ENCODE assay signal across 14 mouse cellular contexts in the genomic region with DNA sequence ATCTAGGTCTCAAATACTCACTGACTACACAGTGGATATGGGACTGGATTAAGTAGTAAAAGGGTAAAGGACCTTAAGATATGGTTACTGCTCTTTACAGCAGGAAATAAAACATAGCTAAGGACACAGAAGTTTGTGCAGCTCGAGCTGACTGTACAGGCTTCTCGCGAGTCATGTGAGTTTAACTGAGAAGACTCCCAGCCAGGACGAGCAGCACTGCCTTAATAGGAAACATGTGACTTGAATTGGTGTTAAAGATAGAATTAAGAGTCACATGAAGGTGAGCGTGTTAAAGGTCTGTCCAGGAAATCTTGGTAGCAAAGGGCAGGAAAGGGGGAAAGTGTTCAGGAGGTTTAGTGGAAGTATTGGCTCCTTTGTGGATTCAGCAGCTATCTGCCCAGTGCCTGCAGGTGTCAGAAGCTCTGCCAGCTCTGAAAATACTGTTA. TPM values are rescaled to one million over a fixed set of nuclear protein-coding genes. Genes with fewer than 3 reads are reported as not detected.
DNase-seq lines count a peak whose midpoint lies in the region; ATAC-seq lines count a peak whose summit lies in the region.
"Had no signal": no experiment of that assay in that cellular context is flagged by ENCODE, and none has a peak within 500 bp of the region (broad histone marks: within the 10 kb centered on the region; RNA-seq: fewer than 3 reads in every experiment).

No protein-coding gene starts in this region.

- no peak overlapping the region for H3K4me3 ChIP-seq in kidney, embryonic 14.5 days (ENCODE audit: low read length)
- H3K4me3 ChIP-seq in heart, embryonic 12.5 days = no peak overlapping the region
- no peak overlapping the region for H3K4me3 ChIP-seq in stomach, embryonic 14.5 days (ENCODE audit: low read depth, low read length)
- H3K4me3 ChIP-seq in forebrain, embryonic 15.5 days = no peak overlapping the region
- H3K4me3 ChIP-seq: embryonic facial prominence, embryonic 13.5 days; liver, embryonic 15.5 days; megakaryocyte, embryonic 14.5 days had no signal

- H3K27me3 ChIP-seq in kidney, embryonic 14.5 days (ENCODE audit: control insufficient read depth, insufficient read depth, low read length) = no peaks in the 10 kb centered on the region
- H3K27me3 ChIP-seq in heart, embryonic 12.5 days (replicated peaks) = no peaks in the 10 kb centered on the region
- no peaks in the 10 kb centered on the region for H3K27me3 ChIP-seq in stomach, embryonic 14.5 days (ENCODE audit: control insufficient read depth, insufficient read depth, low read length)
- H3K27me3 ChIP-seq in forebrain, embryonic 15.5 days = no peaks in the 10 kb centered on the region
- H3K27me3 ChIP-seq: embryonic facial prominence, embryonic 13.5 days; liver, embryonic 15.5 days; megakaryocyte, embryonic 14.5 days had no signal

- no peaks in the 10 kb centered on the region for H3K36me3 ChIP-seq in kidney, embryonic 14.5 days (ENCODE audit: control insufficient read depth, insufficient read depth, low read length)
- no peaks in the 10 kb centered on the region for H3K36me3 ChIP-seq in heart, embryonic 12.5 days
- H3K36me3 ChIP-seq in stomach, embryonic 14.5 days (ENCODE audit: control insufficient read depth, insufficient read depth, low read length) = no peaks in the 10 kb centered on the region
- H3K36me3 ChIP-seq in forebrain, embryonic 15.5 days = no peaks in the 10 kb centered on the region
- H3K36me3 ChIP-seq: embryonic facial prominence, embryonic 13.5 days; liver, embryonic 15.5 days had no signal

- 53% methylated on average over 5 of the region's 5 CpGs for WGBS in kidney, embryonic 14.5 days
- WGBS in heart, embryonic 12.5 days = 39% methylated on average over 5 of the region's 5 CpGs
- 44% methylated on average over 5 of the region's 5 CpGs for WGBS in stomach, embryonic 14.5 days
- WGBS in forebrain, embryonic 15.5 days = 78% methylated on average over 5 of the region's 5 CpGs

- H3K9me3 ChIP-seq in kidney, embryonic 14.5 days (ENCODE audit: control insufficient read depth, low read length) = no peaks in the 10 kb centered on the region
- H3K9me3 ChIP-seq in heart, embryonic 12.5 days (replicated peaks) = no peaks in the 10 kb centered on the region
- no peaks in the 10 kb centered on the region for H3K9me3 ChIP-seq in stomach, embryonic 14.5 days (ENCODE audit: control insufficient read depth, low read depth, low read length)
- no peaks in the 10 kb centered on the region for H3K9me3 ChIP-seq in forebrain, embryonic 15.5 days
- H3K9me3 ChIP-seq: embryonic facial prominence, embryonic 13.5 days; liver, embryonic 15.5 days had no signal

- no peak overlapping the region for H3K4me2 ChIP-seq in kidney, embryonic 14.5 days (replicated peaks; ENCODE audit: low read depth, low read length)
- H3K4me2 ChIP-seq in heart, embryonic 12.5 days = no peak overlapping the region
- H3K4me2 ChIP-seq in stomach, embryonic 14.5 days (replicated peaks; ENCODE audit: low read depth, low read length) = no peak overlapping the region
- no peak overlapping the region for H3K4me2 ChIP-seq in forebrain, embryonic 15.5 days (replicated peaks)
- H3K4me2 ChIP-seq: embryonic facial prominence, embryonic 13.5 days; liver, embryonic 15.5 days had no signal

- H3K9ac ChIP-seq in kidney, embryonic 14.5 days (ENCODE audit: low read depth, low read length) = no peak overlapping the region
- no peak overlapping the region for H3K9ac ChIP-seq in heart, embryonic 12.5 days
- H3K9ac ChIP-seq in stomach, embryonic 14.5 days (replicated peaks; ENCODE audit: low read depth, low read length) = no peak overlapping the region
- H3K9ac ChIP-seq in forebrain, embryonic 15.5 days (replicated peaks) = no peak overlapping the region
- H3K9ac ChIP-seq: embryonic facial prominence, embryonic 13.5 days; liver, embryonic 15.5 days had no signal

- DNase-seq in kidney, adult 18-20 months = peak; percentile 54
- peak; percentile 53 to 85 for DNase-seq in kidney, adult 8-10 months
- no peak for DNase-seq in frontal cortex, adult 2 months (ENCODE audit: extremely low spot score in 1 of 2, low spot score in 1 of 2)
- DNase-seq in urinary bladder, adult 18-20 months (ENCODE audit: low spot score in 2 of 2) = no peak
- DNase-seq: cerebellum, adult 9-11 months; retina, postnatal 1 day had no signal

- H3K27ac ChIP-seq in kidney, embryonic 14.5 days (ENCODE audit: low read depth, low read length) = no peak overlapping the region
- peak overlapping the region; percentile 51 for H3K27ac ChIP-seq in heart, embryonic 12.5 days (ENCODE audit: poor library complexity, severe bottlenecking)
- peak overlapping the region; percentile 13; the same call in 1 of the 2 replicates for H3K27ac ChIP-seq in stomach, embryonic 14.5 days (ENCODE audit: low read length)
- H3K27ac ChIP-seq in forebrain, embryonic 15.5 days (replicated peaks) = no peak overlapping the region
- H3K27ac ChIP-seq: embryonic facial prominence, embryonic 13.5 days; hindbrain, postnatal 0 days; liver, embryonic 15.5 days had no signal

- H3K4me1 ChIP-seq in kidney, embryonic 14.5 days (ENCODE audit: control insufficient read depth, insufficient read depth, low read length) = peaks cover 5% of the 10 kb centered on the region; the same call in 1 of the 2 replicates
- H3K4me1 ChIP-seq in heart, embryonic 12.5 days (replicated peaks) = peaks cover 23% of the 10 kb centered on the region
- peaks cover 10% of the 10 kb centered on the region for H3K4me1 ChIP-seq in stomach, embryonic 14.5 days (ENCODE audit: control insufficient read depth, insufficient read depth, low read length)
- peaks cover 8% of the 10 kb centered on the region for H3K4me1 ChIP-seq in forebrain, embryonic 15.5 days

- no peak for ATAC-seq in kidney, embryonic 14.5 days (ENCODE audit: low FRiP score, low TSS enrichment)
- ATAC-seq in heart, embryonic 12.5 days (ENCODE audit: insufficient number of reproducible peaks, low FRiP score) = no peak
- ATAC-seq in stomach, embryonic 14.5 days (ENCODE audit: insufficient number of reproducible peaks, insufficient read depth, low FRiP score, low read depth) = peak; percentile 64
- ATAC-seq in forebrain, embryonic 15.5 days (replicated peaks) = no peak
- ATAC-seq: hindbrain, postnatal 0 days had no signal

RNA-seq across cellular contexts. Expression of a gene that starts 17.5 kb away (rescaled TPM):
- 16.5 and 20.6 TPM in 2 replicates for polyA plus RNA-seq in kidney, embryonic 14.5 days (2014; fragmentation: Nextera tagmentation; extraction: Ambion mirVana)
- polyA plus RNA-seq in heart, embryonic 12.5 days (2016; fragmentation: Nextera tagmentation; extraction: Ambion mirVana) = 12.6 and 13.0 TPM in 2 replicates
- 32.0 and 37.8 TPM in 2 replicates for polyA plus RNA-seq in stomach, embryonic 14.5 days (2014; fragmentation: Nextera tagmentation; extraction: Ambion mirVana)
- polyA plus RNA-seq in frontal cortex, adult 2 months (2012; rRNA removed) = 33.8 and 39.7 TPM in 2 replicates
- 7.1 and 8.0 TPM in 2 replicates for polyA plus RNA-seq in forebrain, embryonic 15.5 days (2015; fragmentation: Nextera tagmentation; extraction: Ambion mirVana)

RNA-seq across cellular contexts. Expression of a gene that starts 24.7 kb away (rescaled TPM):
- polyA plus RNA-seq in kidney, embryonic 14.5 days (2014; fragmentation: Nextera tagmentation; extraction: Ambion mirVana) = 54.7 and 55.0 TPM in 2 replicates
- 34.2 and 35.3 TPM in 2 replicates for polyA plus RNA-seq in heart, embryonic 12.5 days (2016; fragmentation: Nextera tagmentation; extraction: Ambion mirVana)
- polyA plus RNA-seq in stomach, embryonic 14.5 days (2014; fragmentation: Nextera tagmentation; extraction: Ambion mirVana) = 58.5 and 68.4 TPM in 2 replicates
- polyA plus RNA-seq in frontal cortex, adult 2 months (2012; rRNA removed) = 16.2 and 19.8 TPM in 2 replicates
- polyA plus RNA-seq in forebrain, embryonic 15.5 days (2015; fragmentation: Nextera tagmentation; extraction: Ambion mirVana) = 33.6 and 36.2 TPM in 2 replicates

Comparison
In these comparisons a context has a peak if more than half of its experiments do, and no peak if none do; other contexts are left out.
1. DNase-seq: peak in kidney, adult 18-20 months (single experiment) and kidney, adult 8-10 months (2 of 2); none in frontal cortex, adult 2 months (0 of 2) and urinary bladder, adult 18-20 months (0 of 2).
2. H3K27ac ChIP-seq: peak in heart, embryonic 12.5 days (single experiment) and stomach, embryonic 14.5 days (single experiment); none in kidney, embryonic 14.5 days (single experiment) and forebrain, embryonic 15.5 days (single experiment).